Mouse (Mus musculus): Measurements from ENCODE around the gene Hsf4. TPM values are rescaled to one million over a fixed set of nuclear protein-coding genes. Genes with fewer than 3 reads are reported as not detected.

The Hsf4 gene
- polyA plus RNA-seq, 1 experiment from 2014 or later = 0.25 TPM

DNA sequence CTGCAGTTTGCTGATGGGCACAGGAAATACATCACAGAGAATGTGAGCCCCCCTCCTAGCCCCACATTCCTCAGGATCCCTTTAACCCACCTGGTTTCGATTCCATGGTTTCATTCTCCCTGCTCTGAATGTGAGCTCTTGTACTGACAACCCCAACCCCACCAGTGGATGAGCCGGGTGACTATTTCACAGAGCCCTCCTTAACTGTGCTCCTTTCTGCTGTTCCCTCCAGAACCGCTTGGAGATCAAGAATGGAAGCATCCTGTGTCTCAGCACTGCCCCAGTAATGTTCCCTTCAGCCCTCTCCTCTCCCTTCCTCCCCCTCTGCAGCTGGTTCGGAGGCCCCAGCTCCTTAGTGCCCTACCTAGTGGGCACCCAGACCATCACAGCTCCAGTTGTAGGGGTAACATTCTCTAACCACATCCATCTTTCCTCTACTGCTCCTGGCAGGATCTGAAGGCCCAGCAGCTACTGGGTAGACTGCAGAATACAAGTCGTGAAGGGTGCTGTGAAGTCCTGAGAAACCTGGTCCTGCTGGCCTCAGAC lies 36.6 kb downstream of the Hsf4 start:
- ATAC-seq = peak; percentile 29
- Histone ChIP-seq H3K27me3 (replicated peaks; ENCODE audit: control insufficient read depth, insufficient read depth, low read length) (no peaks in the 10 kb centered on the region), H3K36me3 (ENCODE audit: control insufficient read depth, insufficient read depth) (peaks cover 25% of the 10 kb centered on the region), H3K9me3 (ENCODE audit: control insufficient read depth, low read length) (no peaks in the 10 kb centered on the region), H3K9ac (replicated peaks; ENCODE audit: low read depth, low read length) (no peak overlapping the region), H3K4me1 (replicated peaks; ENCODE audit: control insufficient read depth, insufficient read depth, low read length) (peaks cover 8% of the 10 kb centered on the region), H3K27ac (ENCODE audit: low read length) (no peak overlapping the region), H3K4me2 (ENCODE audit: low read length) (peak overlapping the region; percentile 31), H3K4me3 (replicated peaks; ENCODE audit: low read length) (no peak overlapping the region)
- 62% methylated on average over 5 of the region's 5 CpGs for WGBS

DNA sequence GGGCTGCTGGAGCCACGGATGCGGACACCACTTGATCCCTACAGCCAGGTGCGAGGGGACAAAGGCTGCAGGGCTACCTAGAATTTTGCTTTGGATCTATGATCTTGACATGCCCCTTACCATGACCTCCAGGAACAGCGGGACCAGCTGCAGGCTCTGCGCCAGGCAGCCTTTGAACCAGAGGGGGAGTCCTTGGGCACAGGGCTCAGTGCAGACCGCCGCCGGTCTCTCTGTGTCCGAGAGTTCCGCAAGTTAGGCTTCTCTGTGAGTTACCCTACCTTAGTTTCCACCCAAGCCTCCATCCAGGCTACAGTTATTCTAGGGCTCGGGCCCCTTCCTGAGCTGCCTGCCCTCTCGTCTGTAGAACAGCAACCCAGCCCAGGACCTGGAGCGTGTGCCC lies 38.1 kb downstream of the Hsf4 start:
- Histone ChIP-seq H3K27me3 (replicated peaks; ENCODE audit: control insufficient read depth, insufficient read depth, low read length) (no peaks in the 10 kb centered on the region), H3K9me3 (ENCODE audit: control insufficient read depth, low read length) (no peaks in the 10 kb centered on the region), H3K4me1 (replicated peaks; ENCODE audit: control insufficient read depth, insufficient read depth, low read length) (peaks cover 8% of the 10 kb centered on the region), H3K4me2 (ENCODE audit: low read length) (no peak overlapping the region), H3K9ac (replicated peaks; ENCODE audit: low read depth, low read length) (no peak overlapping the region), H3K4me3 (replicated peaks; ENCODE audit: low read length) (no peak overlapping the region), H3K36me3 (ENCODE audit: control insufficient read depth, insufficient read depth) (peaks cover 19% of the 10 kb centered on the region), H3K27ac (ENCODE audit: low read length) (no peak overlapping the region)
- ATAC-seq = no peak
- WGBS = 94% methylated on average over 13 of the region's 13 CpGs

DNA sequence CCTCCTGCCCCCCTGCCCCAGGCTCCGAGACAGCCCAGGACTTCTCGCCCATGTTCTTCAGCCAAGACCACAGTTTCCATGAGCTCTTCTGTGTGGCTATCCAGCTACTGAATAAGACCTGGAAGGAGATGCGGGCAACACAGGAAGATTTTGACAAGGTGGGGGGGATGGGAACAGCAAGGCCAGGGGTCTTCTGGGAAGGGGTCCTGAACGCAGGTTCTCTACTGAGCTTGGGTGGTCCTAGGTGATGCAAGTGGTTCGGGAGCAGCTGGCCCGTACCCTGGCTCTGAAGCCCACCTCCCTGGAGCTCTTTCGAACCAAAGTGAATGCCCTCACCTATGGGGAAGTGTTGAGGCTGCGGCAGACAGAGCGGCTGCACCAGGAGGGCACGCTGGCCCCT lies 38.8 kb downstream of the Hsf4 start:
- Histone ChIP-seq H3K4me1 (replicated peaks; ENCODE audit: control insufficient read depth, insufficient read depth, low read length) (peaks cover 8% of the 10 kb centered on the region), H3K9me3 (ENCODE audit: control insufficient read depth, low read length) (no peaks in the 10 kb centered on the region), H3K9ac (replicated peaks; ENCODE audit: low read depth, low read length) (no peak overlapping the region), H3K4me3 (replicated peaks; ENCODE audit: low read length) (no peak overlapping the region), H3K27ac (ENCODE audit: low read length) (no peak overlapping the region), H3K4me2 (ENCODE audit: low read length) (no peak overlapping the region), H3K27me3 (replicated peaks; ENCODE audit: control insufficient read depth, insufficient read depth, low read length) (no peaks in the 10 kb centered on the region), H3K36me3 (ENCODE audit: control insufficient read depth, insufficient read depth) (peaks cover 15% of the 10 kb centered on the region)
- ATAC-seq = no peak
- WGBS = 91% methylated on average over 10 of the region's 10 CpGs

DNA sequence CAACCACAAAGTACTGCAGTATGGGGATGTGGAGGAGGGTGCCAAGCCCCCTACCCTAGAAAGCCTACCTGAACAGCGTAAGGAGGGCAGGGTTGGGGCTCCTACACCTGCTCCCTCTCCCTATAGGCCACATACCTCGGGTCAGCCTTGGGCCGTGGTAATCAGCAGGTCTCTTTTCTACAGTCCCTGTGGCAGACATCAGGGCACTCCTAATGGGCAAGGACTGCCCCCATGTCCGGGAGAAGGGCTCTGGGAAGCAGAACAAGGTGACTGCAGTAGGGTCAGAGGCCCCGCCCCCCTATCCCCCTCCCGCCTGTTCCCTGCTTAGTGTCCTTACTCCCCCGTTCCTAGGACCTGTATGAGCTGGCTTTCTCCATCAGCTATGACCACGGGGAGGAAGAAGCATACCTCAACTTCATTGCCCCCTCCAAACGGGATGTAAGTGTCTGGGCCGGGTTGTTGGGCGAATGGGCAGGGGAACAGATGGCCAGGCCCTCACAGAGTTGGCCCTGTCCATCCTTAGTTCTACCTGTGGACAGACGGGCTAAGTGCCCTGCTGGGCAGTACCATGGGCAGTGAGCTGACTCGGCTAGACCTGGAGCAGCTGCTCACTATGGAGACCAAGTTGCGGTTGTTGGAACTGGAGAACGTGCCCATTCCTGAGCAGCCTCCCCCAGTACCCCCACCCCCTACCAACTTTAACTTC lies 39.7 kb downstream of the Hsf4 start:
- H3K9ac ChIP-seq (replicated peaks; ENCODE audit: low read depth, low read length) = no peak overlapping the region
- peaks cover 8% of the 10 kb centered on the region for H3K4me1 ChIP-seq (replicated peaks; ENCODE audit: control insufficient read depth, insufficient read depth, low read length)
- 85% methylated on average over 15 of the region's 15 CpGs for WGBS
- no peak overlapping the region for H3K4me2 ChIP-seq (ENCODE audit: low read length)
- peaks cover 11% of the 10 kb centered on the region for H3K36me3 ChIP-seq (ENCODE audit: control insufficient read depth, insufficient read depth)
- no peak for ATAC-seq
- no peaks in the 10 kb centered on the region for H3K27me3 ChIP-seq (replicated peaks; ENCODE audit: control insufficient read depth, insufficient read depth, low read length)
- H3K9me3 ChIP-seq (ENCODE audit: control insufficient read depth, low read length) = no peaks in the 10 kb centered on the region
- H3K27ac ChIP-seq (ENCODE audit: low read length) = no peak overlapping the region
- no peak overlapping the region for H3K4me3 ChIP-seq (replicated peaks; ENCODE audit: low read length)

DNA sequence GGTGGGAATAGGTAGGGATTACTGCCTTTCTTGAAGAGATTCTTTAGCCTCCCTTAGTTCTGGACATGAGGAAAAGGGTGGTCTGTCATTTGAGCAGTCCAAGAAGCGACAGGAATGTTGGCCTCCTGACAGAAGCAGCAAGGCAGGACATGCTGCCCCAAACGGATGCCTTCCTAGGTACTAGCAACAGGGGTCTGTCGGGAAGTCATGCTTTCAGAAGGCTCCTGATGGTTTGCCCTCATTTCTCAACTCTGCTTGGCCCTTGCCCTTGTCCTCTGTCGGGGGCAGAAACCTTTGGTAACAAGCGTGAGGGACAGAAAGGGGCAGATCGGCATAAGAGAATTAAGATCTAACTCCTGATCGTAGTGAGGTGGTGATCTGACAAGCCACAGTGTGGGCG lies 40.5 kb downstream of the Hsf4 start:
- no peak for ATAC-seq
- peaks cover 11% of the 10 kb centered on the region for H3K36me3 ChIP-seq (ENCODE audit: control insufficient read depth, insufficient read depth)
- H3K4me2 ChIP-seq (ENCODE audit: low read length) = no peak overlapping the region
- no peaks in the 10 kb centered on the region for H3K27me3 ChIP-seq (replicated peaks; ENCODE audit: control insufficient read depth, insufficient read depth, low read length)
- H3K9me3 ChIP-seq (ENCODE audit: control insufficient read depth, low read length) = no peaks in the 10 kb centered on the region
- no peak overlapping the region for H3K9ac ChIP-seq (replicated peaks; ENCODE audit: low read depth, low read length)
- H3K27ac ChIP-seq (ENCODE audit: low read length) = no peak overlapping the region
- WGBS = 88% methylated on average over 8 of the region's 8 CpGs
- no peak overlapping the region for H3K4me3 ChIP-seq (replicated peaks; ENCODE audit: low read length)
- H3K4me1 ChIP-seq (replicated peaks; ENCODE audit: control insufficient read depth, insufficient read depth, low read length) = peaks cover 8% of the 10 kb centered on the region

DNA sequence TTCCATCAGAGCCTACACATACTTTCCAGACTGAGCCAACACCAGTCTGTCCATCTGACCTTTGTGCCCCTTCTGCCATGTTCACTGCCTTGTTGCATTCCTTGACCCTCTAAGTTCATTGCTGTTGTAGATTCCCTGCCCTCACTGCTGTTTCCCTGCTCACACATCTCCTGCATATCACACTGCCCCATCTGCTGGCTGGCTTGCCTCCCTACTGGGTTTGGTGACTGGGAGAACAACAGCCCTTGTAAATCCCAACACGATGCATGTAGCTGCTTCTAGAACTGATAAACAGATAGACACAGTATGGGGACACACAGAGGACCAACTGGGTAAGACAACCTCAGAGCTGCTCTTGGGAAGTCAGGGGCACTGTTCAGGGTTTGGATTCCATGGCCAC lies 42.1 kb downstream of the Hsf4 start:
- no peak for ATAC-seq

DNA sequence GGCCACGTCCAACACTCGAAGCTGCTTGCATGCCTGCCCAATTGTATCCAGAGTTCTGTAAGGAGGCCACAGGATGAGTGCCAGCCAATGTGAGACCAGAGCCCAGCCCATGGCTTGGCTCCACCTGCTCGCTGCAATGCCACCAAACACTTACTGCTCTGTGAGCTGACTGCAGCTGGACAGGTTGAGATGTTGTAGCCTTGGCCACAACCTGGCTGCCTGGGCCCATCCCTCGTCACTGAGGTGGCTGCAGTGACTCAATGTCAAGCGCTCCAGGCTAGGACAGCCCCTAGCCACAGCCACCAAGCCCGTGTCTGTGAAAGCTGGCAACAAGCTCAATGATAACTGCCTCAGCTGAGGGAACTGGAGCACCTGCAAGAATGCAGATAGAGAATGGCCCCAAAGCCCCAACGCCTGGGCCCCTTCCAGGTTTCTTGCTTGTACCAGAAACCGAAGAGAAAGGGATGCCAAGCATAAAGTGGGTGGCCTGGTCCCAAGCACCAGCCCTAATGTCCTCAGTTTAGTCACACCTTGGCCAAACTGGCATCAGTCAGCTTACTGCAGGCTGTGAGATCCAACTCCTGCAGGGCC lies 43.4 kb downstream of the Hsf4 start:
- Histone ChIP-seq H3K4me3 (replicated peaks; ENCODE audit: low read length) (no peak overlapping the region), H3K4me2 (ENCODE audit: low read length) (no peak overlapping the region), H3K9me3 (ENCODE audit: control insufficient read depth, low read length) (no peaks in the 10 kb centered on the region), H3K27ac (ENCODE audit: low read length) (no peak overlapping the region), H3K9ac (replicated peaks; ENCODE audit: low read depth, low read length) (no peak overlapping the region), H3K27me3 (replicated peaks; ENCODE audit: control insufficient read depth, insufficient read depth, low read length) (no peaks in the 10 kb centered on the region), H3K4me1 (replicated peaks; ENCODE audit: control insufficient read depth, insufficient read depth, low read length) (no peaks in the 10 kb centered on the region), H3K36me3 (ENCODE audit: control insufficient read depth, insufficient read depth) (peaks cover 10% of the 10 kb centered on the region; the same call in 1 of the 2 replicates)
- no peak for ATAC-seq
- WGBS = 92% methylated on average over 8 of the region's 8 CpGs

More for the DNA sequence above, 42.1 kb downstream of the Hsf4 start:
- H3K9me3 ChIP-seq (ENCODE audit: control insufficient read depth, low read length) = no peaks in the 10 kb centered on the region
- no peak overlapping the region for H3K4me2 ChIP-seq (ENCODE audit: low read length)
- no peak overlapping the region for H3K4me3 ChIP-seq (replicated peaks; ENCODE audit: low read length)
- H3K27me3 ChIP-seq (replicated peaks; ENCODE audit: control insufficient read depth, insufficient read depth, low read length) = no peaks in the 10 kb centered on the region
- H3K27ac ChIP-seq (ENCODE audit: low read length) = no peak overlapping the region
- no peak overlapping the region for H3K9ac ChIP-seq (replicated peaks; ENCODE audit: low read depth, low read length)
- WGBS = 100% methylated on average over 1 of the region's 1 CpGs
- peaks cover 14% of the 10 kb centered on the region for H3K36me3 ChIP-seq (ENCODE audit: control insufficient read depth, insufficient read depth)
- H3K4me1 ChIP-seq (replicated peaks; ENCODE audit: control insufficient read depth, insufficient read depth, low read length) = no peaks in the 10 kb centered on the region

DNA sequence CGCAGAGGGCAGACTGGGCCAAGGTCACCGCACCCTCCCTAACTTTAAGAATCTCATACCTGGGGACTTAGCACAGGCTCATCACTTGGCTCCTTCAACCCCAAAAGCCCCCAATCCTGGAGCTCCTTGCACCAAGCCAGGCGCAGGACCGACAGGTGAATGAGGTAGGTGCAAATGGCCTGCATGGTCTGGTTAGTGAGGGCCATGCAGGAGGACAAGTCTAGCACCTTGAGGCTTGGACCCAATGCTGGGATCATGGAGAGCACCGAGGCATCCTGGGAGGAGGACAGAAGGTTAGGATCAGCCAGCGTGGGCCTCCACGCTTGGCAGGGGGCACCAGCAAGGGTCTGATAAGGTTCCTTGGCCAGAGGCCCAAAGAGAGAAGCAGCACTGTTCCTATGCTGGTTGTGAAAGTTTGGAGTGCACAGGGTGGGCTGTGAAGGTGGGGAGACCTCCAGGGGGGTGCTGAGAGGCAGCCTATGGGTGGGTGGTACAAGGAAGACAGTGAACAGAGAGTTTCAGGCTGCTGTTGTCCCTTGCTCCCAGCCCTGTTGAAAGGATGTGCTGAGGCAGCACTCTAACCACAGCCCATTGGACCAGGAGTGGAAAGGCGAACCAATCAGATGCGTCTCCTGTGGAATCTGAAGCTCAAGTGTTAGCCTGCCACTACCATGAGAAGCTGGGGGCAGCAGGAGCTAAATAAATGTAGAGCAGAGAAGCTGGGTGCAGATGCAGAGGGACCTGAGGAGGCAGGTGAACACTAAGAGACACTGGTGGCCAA lies 44.2 kb downstream of the Hsf4 start:
- no peaks in the 10 kb centered on the region for H3K27me3 ChIP-seq (replicated peaks; ENCODE audit: control insufficient read depth, insufficient read depth, low read length)
- H3K27ac ChIP-seq (ENCODE audit: low read length) = no peak overlapping the region
- no peaks in the 10 kb centered on the region for H3K4me1 ChIP-seq (replicated peaks; ENCODE audit: control insufficient read depth, insufficient read depth, low read length)
- H3K4me3 ChIP-seq (replicated peaks; ENCODE audit: low read length) = no peak overlapping the region
- H3K9ac ChIP-seq (replicated peaks; ENCODE audit: low read depth, low read length) = no peak overlapping the region
- peaks cover 8% of the 10 kb centered on the region; the same call in 1 of the 2 replicates for H3K36me3 ChIP-seq (ENCODE audit: control insufficient read depth, insufficient read depth)
- H3K4me2 ChIP-seq (ENCODE audit: low read length) = no peak overlapping the region
- WGBS = 79% methylated on average over 9 of the region's 9 CpGs
- no peak for ATAC-seq
- H3K9me3 ChIP-seq (ENCODE audit: control insufficient read depth, low read length) = no peaks in the 10 kb centered on the region

DNA sequence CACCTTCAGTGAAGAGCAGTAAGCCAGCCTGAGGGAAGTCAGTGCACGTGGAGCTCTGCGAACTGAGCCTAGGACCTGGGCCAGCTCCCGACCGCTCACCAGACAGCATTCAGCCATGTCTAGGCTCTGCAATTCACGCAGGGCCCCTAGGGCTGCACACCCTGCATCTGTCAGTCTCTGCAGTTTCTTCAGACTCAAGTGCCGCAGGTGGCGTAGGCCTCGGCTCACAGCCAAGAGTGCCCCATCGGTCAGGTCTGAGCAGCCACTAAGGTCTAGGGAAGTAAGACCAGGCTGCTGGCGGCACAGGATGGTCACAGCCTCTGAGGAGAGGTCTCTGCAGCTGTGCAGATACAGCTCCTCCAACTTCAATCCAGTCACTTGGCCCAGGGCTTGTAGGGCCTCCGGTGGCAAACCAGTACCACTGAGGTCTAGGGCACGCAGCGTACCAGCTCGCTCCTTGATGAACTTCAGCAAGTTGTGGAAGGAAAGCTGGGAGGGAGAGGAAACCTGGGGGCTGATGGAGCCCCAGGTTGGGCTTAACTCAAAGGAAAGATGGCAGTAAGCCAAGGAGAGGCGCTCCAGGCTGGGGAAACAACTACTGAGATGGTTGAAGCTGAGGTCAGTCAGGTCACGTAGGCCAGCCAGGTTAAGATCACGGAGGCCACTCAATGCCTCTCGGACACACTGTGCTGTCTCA lies 45.6 kb downstream of the Hsf4 start:
- Histone ChIP-seq H3K9ac (replicated peaks; ENCODE audit: low read depth, low read length) (no peak overlapping the region), H3K4me1 (replicated peaks; ENCODE audit: control insufficient read depth, insufficient read depth, low read length) (no peaks in the 10 kb centered on the region), H3K4me3 (replicated peaks; ENCODE audit: low read length) (no peak overlapping the region), H3K27ac (ENCODE audit: low read length) (no peak overlapping the region), H3K27me3 (replicated peaks; ENCODE audit: control insufficient read depth, insufficient read depth, low read length) (no peaks in the 10 kb centered on the region), H3K36me3 (ENCODE audit: control insufficient read depth, insufficient read depth) (peaks cover 11% of the 10 kb centered on the region; the same call in 1 of the 2 replicates), H3K9me3 (ENCODE audit: control insufficient read depth, low read length) (no peaks in the 10 kb centered on the region), H3K4me2 (ENCODE audit: low read length) (no peak overlapping the region)
- ATAC-seq = no peak
- 93% methylated on average over 18 of the region's 18 CpGs for WGBS
